Mouse (Mus musculus): ENCODE measurements around the gene Auts2. TPM values are rescaled to one million over a fixed set of nuclear protein-coding genes. Genes with fewer than 3 reads are reported as not detected.

The Auts2 gene
- polyA plus RNA-seq (2015; fragmentation: Illumina TruSeq; extraction: RNeasy Lipid Tissue Mini Kit (QIAGEN cat#74804); ENCODE audit: insufficient read depth, low read depth, low replicate concordance) = 1.0 TPM

DNA sequence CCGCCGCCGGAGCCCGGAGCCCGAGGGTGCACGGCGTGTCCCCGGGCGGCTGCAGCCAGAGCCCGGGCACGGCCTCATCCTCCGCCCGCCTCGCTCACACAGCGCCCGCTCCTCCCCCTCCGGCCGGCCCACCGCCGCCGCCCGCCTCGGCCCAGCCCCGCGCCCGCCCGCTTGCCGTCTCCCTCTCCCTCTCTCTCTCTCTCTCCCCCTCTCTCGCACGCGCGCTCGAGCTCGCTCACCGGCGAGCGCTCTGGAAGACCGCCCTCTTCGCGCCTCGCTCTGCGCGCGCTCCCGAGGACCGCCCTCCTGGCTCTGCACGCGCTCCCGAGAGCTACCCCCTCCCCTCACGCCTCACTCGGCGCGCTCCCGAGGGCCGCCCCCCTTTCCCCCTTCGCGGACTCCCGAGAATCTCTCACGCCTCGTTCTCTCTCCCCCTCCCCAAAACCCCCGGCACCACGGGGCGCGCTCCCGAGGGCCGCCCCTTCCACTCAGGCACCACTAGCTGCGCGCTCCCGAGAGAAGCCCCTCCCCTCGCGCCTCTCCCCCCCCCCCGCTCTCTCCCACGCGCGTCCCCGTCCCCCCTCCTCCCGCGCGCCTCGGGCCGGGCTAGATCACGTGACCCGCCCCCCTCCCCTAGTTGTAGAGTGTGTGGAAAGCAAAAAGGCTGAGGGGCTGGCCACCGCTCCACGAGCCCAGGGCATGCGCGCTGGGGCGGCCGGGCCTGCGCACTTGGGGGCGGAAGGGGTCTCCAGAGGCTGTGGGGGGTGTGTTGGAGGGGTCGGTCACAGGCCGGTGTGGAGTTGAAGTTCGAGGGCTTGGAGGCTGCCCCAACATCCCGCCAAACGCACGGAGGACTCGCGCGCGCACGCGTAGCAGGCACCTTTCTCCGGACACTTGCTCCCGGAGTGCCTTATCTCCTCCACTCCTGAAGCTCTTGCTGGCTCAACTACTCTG is at the start of gene Auts2:
TSS of gene Auts2 (minus strand) at position 227 of the 954 bp plus-strand sequence.

